Mouse (Mus musculus) ovary, postnatal 10 days (tissue): ENCODE results near the gene Rreb1.
"Not testable (repeated sequence)": the region's sequence is repeated elsewhere in the genome, so short reads cannot be mapped to it uniquely, and the experiment has no call there.

ENCODE experiments used
- DNase-seq: peaks from one replicate; pipeline ENCODE4 v3.0.0; 2022; ENCODE audit warnings: low spot score

The Rreb1 gene

DNA sequence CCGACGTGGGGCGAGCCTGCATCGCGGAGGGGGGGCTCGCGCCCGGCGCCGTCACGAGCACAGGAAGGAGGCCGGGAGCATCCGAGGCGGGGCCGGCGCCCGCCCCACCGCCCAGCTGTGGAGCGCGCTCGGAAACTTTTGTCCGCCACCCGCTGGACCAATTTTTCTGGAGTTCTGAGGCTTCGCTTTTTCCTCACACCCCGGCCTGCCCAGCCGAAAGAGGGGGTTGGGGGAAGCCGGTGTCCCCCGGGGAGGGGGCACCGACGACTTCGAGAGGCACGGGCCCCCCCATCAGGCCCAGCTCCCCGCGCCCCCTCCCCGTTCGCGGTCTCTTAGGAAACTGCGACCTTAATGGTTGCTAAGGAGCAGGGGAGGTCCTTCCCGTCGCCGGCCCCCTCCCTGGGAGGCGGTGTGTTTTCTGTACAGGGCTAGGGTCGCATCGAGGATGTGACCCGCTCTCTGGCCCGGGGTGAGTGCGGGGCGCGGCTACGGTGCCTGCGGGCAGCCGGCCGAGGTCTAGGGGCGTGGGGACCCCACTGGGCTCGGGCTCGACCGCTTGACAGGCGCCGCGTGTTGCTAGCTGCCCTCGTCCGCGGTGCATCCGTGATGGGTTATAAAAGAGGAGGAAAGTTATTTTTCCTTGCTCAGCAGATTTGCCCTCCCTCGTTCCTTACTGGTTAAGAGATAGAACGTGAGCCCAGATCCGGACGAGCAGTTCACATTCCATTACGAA lies 49.2 kb downstream of the Rreb1 start:
- DNase-seq, result peak; percentile 35

- no peak for DNase-seq
These were observed 49.9 kb downstream of the Rreb1 start for GRCm38 (mm10) chr13:37827996-37828579.

- no peak for DNase-seq
These were observed 50.7 kb downstream of the Rreb1 start for GRCm38 (mm10) chr13:37828928-37829327.

- DNase-seq, result no peak
These were observed 52.1 kb downstream of the Rreb1 start for GRCm38 (mm10) chr13:37830256-37830655.

DNA sequence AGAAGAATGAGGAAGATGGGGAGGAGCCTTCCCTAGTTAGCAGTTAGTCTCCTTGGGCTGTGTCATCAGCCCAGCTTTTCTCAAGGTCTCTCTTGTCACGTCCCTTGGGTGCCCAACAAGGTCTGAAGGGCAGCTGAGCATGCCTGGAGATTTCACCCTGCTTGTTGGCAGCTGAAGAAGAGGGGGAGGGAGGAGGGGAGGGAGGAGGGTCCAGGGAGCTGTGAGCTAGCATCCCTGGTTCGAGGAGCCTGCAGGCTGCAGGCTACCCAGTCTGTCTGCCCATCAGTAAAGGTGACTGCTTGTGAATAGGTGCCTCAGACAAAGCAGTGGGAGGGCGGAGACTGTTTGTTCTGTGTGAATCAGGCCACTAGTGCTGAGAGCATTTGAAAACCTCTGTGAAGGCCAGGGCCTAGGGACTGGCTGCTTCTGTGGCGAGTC lies 52.7 kb downstream of the Rreb1 start:
- DNase-seq, result no peak

GRCm38 (mm10) chr13:37832481-37832880 lies 54.3 kb downstream of the Rreb1 start:
- no peak for DNase-seq

DNA sequence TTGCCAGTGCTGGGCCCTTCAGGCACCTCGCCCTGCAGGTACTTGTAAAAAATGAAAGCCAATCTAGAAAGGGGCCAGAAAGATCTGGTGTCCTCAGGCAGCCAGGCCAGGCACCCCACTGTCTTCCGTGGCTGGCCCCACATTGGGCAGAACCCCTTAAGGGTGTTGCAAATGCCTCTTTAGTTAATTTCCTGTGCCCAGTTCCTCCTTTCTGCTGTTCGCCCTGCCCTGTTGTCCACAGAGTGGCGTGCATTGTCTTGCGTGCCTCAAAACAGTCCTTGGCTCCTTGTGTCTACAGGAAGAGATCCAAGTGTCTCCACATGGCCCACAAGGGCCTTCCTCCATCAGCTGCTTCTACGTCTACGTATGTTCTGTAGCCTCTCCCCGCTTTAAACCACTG lies 55.3 kb downstream of the Rreb1 start:
- DNase-seq, result no peak

- no peak for DNase-seq
These were observed 57.1 kb downstream of the Rreb1 start for GRCm38 (mm10) chr13:37835296-37835695.

DNA sequence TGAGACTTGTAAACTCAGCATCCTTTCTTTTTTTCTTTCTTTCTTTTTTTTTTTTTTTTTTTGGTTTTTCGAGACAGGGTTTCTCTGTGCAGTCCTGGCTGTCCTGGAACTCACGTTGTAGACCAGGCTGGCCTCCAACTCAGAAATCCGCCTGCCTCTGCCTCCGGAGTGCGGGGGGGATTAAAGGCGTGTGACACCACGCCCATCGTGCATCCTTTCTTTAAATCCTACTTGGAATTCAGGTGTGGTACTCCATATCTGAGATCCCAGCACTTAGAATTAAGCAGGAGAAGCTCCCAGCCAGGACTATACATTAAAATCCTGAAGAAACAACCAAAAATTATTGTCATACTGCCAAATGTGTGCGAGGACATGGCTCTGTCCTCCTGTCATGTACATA lies 57.6 kb downstream of the Rreb1 start:
- DNase-seq, result not testable (repeated sequence)

DNA sequence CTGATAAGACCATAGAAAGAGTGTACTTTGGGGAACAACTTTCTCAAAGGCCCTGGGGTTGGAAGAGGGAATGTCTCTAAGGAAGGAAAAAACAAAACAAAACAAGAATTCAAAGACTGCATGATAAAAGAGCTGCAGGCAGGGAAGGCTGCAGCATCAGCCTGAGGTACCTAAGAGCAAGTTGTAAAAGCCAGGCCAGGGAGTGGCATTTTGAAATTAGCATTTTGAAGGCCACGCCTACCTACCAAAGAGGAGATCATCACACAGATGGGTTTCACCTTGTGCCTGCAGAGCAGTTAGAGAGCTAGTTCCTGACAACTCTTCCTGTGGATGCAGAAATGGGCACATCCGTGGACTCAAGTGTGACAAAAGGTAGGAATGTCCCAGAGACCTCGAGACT lies 59.2 kb downstream of the Rreb1 start:
- no peak for DNase-seq

- no peak for DNase-seq
These were observed 60.3 kb downstream of the Rreb1 start for GRCm38 (mm10) chr13:37838260-37839183.

DNA sequence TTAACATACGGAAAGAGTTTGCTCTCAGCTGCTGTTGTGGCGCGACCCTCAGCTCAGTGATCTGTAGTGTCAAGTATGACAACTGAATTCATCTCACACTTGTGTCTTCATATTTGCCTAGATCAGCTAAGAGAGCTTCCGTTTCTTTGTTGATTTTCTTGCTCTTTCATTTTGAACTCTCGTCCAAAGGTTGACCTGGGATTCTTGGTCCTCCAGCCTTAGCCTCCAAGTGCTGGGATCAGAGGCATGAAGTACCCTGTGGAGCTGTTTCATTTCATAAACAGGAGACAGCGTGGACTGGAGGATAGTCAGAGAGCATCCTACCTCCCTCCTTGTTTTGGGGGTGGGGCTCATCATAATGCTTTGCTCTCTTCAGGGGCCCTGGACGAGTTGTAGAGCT lies 65.0 kb downstream of the Rreb1 start:
- DNase-seq, result no peak

GRCm38 (mm10) chr13:37843844-37844243 lies 65.6 kb downstream of the Rreb1 start:
- no peak for DNase-seq

- DNase-seq, result no peak
These were observed 67.0 kb downstream of the Rreb1 start for GRCm38 (mm10) chr13:37845156-37845555.

DNA sequence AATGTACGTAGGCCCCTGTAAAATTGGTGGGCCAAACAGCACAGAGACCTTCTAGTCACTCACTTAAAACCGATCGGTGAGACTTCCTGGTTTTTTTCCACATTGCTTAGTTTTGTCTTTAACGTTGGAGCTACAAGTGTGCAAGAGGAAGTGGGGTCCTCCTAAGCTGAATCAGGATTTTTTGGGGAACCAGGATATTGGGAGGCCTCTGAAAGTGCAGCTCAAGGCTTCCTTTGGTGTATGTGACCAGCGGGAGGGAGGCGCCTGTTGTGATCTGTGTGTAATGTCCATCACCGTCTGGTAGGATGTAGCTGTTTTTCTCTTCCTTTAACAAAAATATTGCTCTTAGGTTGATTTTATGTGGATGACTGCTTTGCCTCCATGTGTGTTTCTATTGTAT lies 67.4 kb downstream of the Rreb1 start:
- no peak for DNase-seq

- DNase-seq, result no peak
These were observed 68.3 kb downstream of the Rreb1 start for GRCm38 (mm10) chr13:37846507-37846906.

DNA sequence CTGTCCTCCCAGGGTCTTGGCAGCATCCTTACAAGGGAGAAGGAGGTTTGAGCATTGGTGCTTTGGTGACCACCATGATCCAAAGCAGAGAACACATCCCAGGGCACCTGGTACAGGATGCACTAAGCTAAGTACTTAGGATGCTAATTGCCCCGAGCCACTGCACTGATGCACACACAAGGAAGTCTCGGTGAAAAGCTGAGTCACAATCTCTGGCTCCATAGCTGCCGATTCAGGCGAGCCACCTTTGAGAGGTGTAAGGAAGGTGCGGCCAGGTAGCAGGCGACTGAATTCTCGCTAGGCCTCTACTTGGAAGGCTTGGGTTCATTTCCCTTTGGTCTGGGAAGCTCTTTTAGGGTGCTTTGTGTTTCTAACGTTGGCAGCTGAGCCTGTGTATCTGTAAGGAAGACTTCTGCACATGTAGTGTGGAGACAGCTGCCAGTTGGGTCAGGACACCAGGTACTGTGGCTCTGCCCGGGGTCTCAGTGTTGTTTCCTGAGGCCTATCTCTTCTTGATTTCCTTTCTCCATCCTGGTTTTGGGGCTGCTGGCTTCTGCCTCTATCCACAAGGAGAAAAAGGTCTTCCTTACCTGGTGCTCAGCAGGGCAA lies 68.9 kb downstream of the Rreb1 start:
- no peak for DNase-seq

DNA sequence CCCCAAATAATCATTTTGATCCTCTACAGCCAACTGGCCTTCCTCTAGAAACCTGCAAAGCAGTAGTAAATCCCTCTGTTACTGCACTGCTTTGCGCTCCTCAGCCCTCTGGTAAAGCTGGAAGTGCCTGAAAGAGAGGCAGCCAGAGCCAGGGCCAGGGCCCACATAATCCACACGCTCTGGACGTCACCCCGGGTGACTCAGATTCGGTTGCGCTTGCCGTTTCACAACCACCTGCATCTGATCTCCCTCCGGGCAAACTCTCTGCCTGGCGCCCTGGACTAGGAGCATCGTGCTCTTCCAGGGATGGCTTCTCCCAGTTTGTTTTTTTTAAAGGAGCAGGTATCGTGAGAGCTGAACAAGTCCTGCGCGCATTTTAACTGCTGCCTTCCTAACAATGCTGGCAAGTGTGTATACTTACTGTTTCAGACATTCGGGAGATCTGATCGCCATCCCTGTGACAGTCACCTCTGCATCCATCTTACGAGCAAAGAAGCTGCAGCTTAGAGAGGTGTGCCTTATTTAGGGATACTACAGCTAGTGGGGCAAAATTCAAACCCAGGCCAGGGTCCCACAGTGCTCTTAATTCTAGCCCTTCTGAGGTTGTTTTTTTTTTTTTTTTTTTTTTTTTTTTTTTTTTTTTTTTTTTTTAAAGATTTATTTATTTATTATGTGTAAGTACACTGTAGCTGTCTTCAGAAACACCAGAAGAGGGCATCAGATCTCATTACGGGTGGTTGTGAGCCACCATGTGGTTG lies 69.6 kb downstream of the Rreb1 start:
- DNase-seq, result no peak

GRCm38 (mm10) chr13:37848438-37848837 lies 70.2 kb downstream of the Rreb1 start:
- no peak for DNase-seq

- no peak for DNase-seq
These were observed 73.4 kb downstream of the Rreb1 start for GRCm38 (mm10) chr13:37851617-37852016.

DNA sequence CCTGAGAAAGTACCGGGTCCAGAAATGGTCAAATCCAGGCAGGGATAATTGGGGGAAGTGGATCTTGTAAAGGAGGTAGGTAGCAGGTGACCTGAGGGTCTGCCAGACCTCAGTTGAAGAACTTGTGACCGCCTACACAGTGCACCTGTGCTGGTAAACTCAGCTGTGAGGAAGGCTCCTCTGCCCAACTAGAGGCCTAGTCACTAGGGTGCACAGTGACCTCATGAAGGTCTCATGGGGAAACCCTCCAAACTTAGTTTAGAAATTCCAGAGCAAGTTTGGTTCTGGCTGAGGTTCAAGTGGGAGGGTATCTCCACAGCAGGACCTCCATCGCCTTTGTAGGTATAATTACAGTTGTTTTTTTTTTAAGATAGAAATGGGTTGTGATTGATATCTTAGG lies 74.7 kb downstream of the Rreb1 start:
- DNase-seq, result no peak

- DNase-seq, result no peak
These were observed 75.2 kb downstream of the Rreb1 start for GRCm38 (mm10) chr13:37853441-37853840.
